Mouse (Mus musculus) thymus, postnatal 10 days (tissue): ENCODE measurements at regions not wholly inside any gene's neighbourhood (a gene's known extent, or its start where the extent isn't known, plus 50 kb on each side); places are given as distances from the start of the nearest gene placed in this dataset.

Experiments
- DNase-seq, 2 experiments: peaks; one replicate each; pipeline ENCODE4 v3.0.0; 2021; ENCODE audit warnings: low spot score in 2 of 2

DNA sequence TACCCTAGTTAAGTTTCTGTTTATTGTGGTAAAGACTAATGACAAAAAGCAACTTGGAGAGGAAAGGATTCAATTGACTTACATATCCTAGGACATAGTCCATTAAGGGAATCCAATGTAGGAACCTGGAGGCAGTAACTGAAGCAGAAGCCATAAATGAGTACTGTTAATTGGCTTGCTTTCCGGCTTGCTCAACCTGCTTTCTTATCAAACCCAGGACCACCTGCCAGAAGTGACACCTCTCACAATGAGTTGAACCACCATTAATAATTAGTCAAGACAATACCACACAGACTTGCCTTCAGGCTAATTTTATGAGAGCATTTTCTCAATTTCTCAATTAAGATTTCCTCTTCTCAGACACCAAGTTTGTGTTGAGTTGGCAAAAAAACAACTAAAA lies 148.8 kb downstream of the Ccser2 start:
- DNase-seq, result no peak

DNA sequence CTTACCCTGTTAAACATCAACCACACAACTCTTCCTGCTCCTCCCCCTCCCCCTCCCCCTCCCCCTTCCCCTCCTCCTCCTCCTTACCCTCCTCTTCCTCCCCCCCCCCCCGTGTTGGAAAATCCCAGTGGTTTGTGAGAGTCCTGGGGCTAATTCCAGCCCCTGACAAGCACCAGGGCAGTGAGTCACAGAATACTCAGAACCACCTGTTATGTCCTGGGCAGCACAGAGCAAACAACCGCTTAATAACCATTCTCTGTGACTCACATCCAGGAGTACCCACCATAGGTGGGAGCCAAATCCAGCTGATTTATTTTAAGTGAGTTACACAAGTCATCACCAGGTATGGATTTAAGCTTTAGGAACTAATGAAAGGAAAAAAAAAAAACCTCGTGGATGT lies 166.2 kb downstream of the Ccser2 start:
- no peak for DNase-seq

DNA sequence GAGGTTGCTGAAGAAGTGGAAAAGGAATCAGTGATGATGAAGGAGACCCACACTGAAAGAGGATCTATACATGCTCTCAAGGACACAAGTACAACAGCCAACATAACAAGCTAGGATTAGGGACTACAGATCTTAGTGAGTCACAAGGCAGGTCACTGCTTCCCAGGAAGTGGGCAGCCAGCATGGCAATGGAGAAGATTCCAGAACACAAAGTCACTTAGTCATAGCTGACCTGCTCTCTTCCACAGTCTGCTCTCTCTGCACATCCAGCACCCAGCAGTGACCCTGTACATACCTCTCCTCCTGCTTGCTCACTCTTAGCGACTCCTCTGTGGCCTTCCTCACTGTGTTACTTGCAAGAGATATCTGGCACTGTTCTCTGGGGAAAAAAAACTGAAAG lies 168.8 kb downstream of the Ccser2 start:
- no peak for DNase-seq

- DNase-seq, result no peak
Observed at GRCm38 (mm10) chr14:36781882-36782281, 186.7 kb downstream of the Ccser2 start.

DNA sequence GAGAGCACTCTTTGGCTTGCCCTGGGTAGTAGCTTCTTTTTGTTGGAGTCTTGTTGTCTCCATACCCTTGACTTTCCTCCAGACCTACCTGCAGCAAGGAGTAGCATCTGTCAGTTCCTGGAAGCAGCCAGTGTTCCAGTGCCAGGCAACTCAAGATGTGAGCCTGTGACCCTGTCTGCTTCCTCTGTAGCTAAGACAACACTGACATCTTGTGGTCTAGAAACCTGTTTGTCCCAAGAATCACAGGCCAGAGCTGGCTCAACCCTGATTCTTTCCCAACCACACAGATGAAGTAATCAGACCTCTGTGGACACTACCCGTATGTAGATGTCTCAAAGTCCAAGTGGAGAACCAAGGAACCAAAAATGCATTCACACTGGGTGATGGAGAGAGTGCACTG lies 189.6 kb downstream of the Ccser2 start:
- DNase-seq, result no peak

DNA sequence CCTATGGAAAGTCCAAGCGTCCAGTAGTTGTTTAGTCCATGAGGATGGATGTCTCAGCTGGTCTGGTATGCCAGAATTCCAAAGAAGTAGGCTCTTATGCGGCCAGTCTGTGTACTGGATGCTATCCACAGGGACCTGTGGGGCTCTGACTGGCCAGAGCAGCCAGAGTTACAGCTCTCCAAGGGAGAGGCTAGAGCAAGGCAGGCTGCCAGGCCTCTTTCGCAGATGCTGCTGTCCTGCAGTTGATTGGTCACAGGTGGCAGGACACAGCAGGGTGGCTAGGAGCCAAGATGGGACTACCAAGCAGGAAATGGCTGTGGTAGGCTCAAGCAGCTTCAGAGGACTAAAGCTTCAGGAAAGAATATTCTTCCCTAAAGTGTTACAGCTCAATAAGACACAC lies 194.2 kb downstream of the Ccser2 start:
- no peak for DNase-seq

DNA sequence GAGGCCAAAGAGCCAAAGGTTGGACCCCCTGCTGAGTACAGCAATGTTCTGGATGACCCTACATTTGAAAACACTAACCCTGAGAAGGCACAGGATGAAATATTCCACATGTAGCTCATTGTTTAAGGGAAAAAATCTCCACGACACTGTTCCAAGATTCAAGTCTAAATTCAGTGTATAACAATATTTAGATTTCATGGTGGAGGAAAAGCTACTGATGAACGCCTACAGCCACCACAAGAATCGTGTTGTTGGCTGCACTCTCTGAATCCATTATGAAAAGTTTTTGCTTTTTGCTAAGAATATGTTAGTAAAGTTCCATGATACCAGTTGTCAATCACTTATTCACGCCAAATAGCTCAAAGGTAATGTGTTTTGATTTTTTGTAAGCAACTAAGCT lies 204.2 kb downstream of the Ccser2 start:
- no peak for DNase-seq

- DNase-seq, result no peak
Observed at GRCm38 (mm10) chr14:36756056-36756455, 212.5 kb downstream of the Ccser2 start.

GRCm38 (mm10) chr14:36748130-36748883 lies 220.3 kb downstream of the Ccser2 start:
- DNase-seq, result no peak

GRCm38 (mm10) chr14:36731095-36731494 lies 237.5 kb downstream of the Ccser2 start:
- DNase-seq, result no peak

DNA sequence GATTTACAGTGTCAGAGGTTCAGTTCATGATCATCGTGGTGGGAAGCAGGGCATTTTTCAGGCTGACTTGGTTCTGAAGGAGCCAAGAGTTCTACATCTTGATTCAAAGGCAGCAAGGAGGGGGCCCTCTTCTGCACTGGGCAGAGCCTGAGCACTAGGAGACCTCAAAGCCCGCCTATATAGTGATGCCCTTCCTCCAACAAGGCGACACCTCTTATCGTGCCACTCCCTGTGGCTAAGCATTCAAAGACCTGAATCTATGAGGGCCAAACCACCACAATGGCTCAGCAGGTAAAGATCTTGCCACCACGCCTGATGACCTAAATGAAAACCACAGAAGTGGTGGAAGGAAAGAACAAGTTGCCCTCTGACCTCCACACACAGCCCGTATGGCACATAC lies 242.5 kb downstream of the Ccser2 start:
- DNase-seq, result no peak

- no peak for DNase-seq
Observed at GRCm38 (mm10) chr14:36715684-36716083, 252.9 kb downstream of the Ccser2 start.

GRCm38 (mm10) chr14:36696993-36697392 lies 271.6 kb downstream of the Ccser2 start:
- DNase-seq, result no peak

GRCm38 (mm10) chr14:36691958-36692357 lies 276.6 kb downstream of the Ccser2 start:
- DNase-seq, result no peak

GRCm38 (mm10) chr14:36691018-36691417 lies 277.6 kb downstream of the Ccser2 start:
- DNase-seq, result no peak

DNA sequence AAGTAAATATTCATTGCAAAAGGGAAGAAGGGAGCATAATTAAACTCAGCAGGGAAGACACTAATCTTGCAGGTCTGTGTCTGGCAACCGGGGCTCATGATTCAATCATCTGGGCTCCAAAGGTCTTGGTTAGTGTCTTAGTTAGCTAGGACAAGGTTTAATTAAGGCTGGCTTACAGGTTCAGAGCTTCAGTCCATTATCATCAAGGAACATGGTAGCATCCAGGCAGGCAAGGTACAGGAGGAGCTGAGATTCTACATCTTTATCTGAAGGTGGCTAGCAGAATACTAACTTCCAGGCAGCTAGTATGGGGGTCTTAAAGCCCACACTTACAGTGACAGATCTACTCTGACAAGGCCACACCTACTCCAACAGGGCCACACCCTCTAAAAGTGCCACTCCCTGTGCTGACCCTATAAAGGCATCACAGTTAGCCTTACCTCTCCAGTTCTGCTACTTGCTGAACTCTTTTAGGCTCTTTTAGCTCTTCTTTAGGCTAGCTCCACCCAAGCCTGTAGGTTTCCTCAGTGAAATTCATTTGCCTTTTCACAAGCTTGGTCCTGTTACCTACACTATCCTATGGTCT lies 309.8 kb downstream of the Ccser2 start:
- no peak for DNase-seq

- DNase-seq, result no peak
Observed at GRCm38 (mm10) chr14:36658193-36658592, 310.4 kb downstream of the Ccser2 start.

- DNase-seq, result no peak
Observed at GRCm38 (mm10) chr14:36652982-36653557, 315.5 kb downstream of the Ccser2 start.

DNA sequence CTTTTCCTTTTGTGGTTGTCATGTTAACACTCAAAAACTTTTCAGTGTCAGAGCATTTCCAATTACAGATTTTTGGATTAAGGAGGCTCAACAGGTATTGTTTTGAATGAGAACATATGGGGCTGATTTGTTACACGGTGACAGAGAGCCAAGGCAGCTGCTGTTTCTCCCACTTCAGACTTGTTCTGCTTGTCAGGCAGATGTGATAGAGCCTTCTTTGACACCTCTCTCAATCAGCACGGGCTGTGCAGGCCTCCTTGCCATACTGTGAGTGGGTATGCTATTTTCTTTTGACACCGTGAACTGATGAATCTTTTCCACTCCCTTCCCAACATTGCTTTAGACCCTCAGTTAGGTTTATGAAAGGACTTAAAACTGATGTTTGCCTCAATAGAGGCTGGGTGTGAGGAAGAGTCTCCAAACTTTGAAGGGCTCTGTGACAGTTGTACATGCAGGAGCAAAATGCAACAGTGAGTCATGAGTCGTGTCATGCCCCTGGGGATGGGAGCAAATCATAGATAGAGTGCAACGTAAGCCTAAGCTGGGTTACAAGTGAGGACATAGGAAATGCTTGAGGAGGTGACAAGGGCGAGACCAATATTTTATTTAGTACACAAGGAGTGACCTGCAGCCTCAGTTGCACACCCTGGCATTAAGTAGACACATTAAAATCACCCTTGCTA lies 317.4 kb downstream of the Ccser2 start:
- no peak for DNase-seq

GRCm38 (mm10) chr14:36646649-36647048 lies 321.9 kb downstream of the Ccser2 start:
- no peak for DNase-seq

- no peak for DNase-seq
Observed at GRCm38 (mm10) chr14:36646237-36646636, 322.3 kb downstream of the Ccser2 start.

GRCm38 (mm10) chr14:36624822-36625221 lies 343.8 kb downstream of the Ccser2 start:
- no peak for DNase-seq

GRCm38 (mm10) chr14:36624134-36624533 lies 344.4 kb downstream of the Ccser2 start:
- DNase-seq, result no peak
